Comparison of ENCODE assay signal across 9 mouse cellular contexts in genomic region chr7:27384731-27385130, GRCm38 (mm10). TPM values are rescaled to one million over a fixed set of nuclear protein-coding genes. Genes with fewer than 3 reads are reported as not detected.
A peak's percentile ranks its signal among the peaks of the same experiment; 100 is the strongest.
DNase-seq lines count a peak whose midpoint lies in the region; ATAC-seq lines count a peak whose summit lies in the region.
"Had no signal": no experiment of that assay in that cellular context is flagged by ENCODE, and none has a peak within 500 bp of the region (broad histone marks: within the 10 kb centered on the region; RNA-seq: fewer than 3 reads in every experiment).

No protein-coding gene starts in this region.

- WGBS in forebrain, embryonic 11.5 days: 43% methylated on average over 4 of the region's 4 CpGs
- WGBS in forebrain, embryonic 10.5 days: 33% methylated on average over 4 of the region's 4 CpGs
- 26% methylated on average over 4 of the region's 4 CpGs for WGBS in forebrain, embryonic 14.5 days

- H3K36me3 ChIP-seq in forebrain, embryonic 11.5 days (ENCODE audit: control insufficient read depth, insufficient read depth, low read length): no peaks in the 10 kb centered on the region
- H3K36me3 ChIP-seq in forebrain, embryonic 10.5 days (replicated peaks): no peaks in the 10 kb centered on the region
- no peaks in the 10 kb centered on the region for H3K36me3 ChIP-seq in forebrain, embryonic 14.5 days (ENCODE audit: control insufficient read depth, insufficient read depth, low read length)
- H3K36me3 ChIP-seq: limb, embryonic 15.5 days had no signal

- ATAC-seq in forebrain, embryonic 11.5 days (replicated peaks; ENCODE audit: low FRiP score): no peak; the same call in 1 of the 2 replicates
- peak; percentile 63; the same call in 1 of the 2 replicates for ATAC-seq in forebrain, embryonic 14.5 days
- peak; percentile 35; the same call in 1 of the 2 replicates for ATAC-seq in monocyte, adult 5-6 weeks (replicated peaks; ENCODE audit: insufficient number of reproducible peaks, low FRiP score, low TSS enrichment, poor library complexity, severe bottlenecking)

- H3K4me3 ChIP-seq in forebrain, embryonic 11.5 days (ENCODE audit: low read depth, low read length): no peak overlapping the region
- no peak overlapping the region for H3K4me3 ChIP-seq in forebrain, embryonic 10.5 days
- H3K4me3 ChIP-seq in forebrain, embryonic 14.5 days (ENCODE audit: low read depth, low read length): no peak overlapping the region
- H3K4me3 ChIP-seq: limb, embryonic 15.5 days had no signal

- no peaks in the 10 kb centered on the region for H3K4me1 ChIP-seq in forebrain, embryonic 11.5 days (replicated peaks; ENCODE audit: control insufficient read depth, insufficient read depth, low read length)
- H3K4me1 ChIP-seq in forebrain, embryonic 10.5 days: peaks cover 5% of the 10 kb centered on the region; the same call in 1 of the 2 replicates
- H3K4me1 ChIP-seq in forebrain, embryonic 14.5 days (ENCODE audit: control insufficient read depth, insufficient read depth, low read length): no peaks in the 10 kb centered on the region

- peak; percentile 80 for DNase-seq in forebrain, embryonic 11.5 days (ENCODE audit: low spot score)
- DNase-seq in forebrain, embryonic 10.5 days (ENCODE audit: extremely low spot score, low spot score): no peak
- peak; percentile 73 for DNase-seq in urinary bladder, postnatal 14 days (ENCODE audit: low spot score)
- DNase-seq in urinary bladder, postnatal 10 days (ENCODE audit: low spot score): no peak
- DNase-seq in forebrain, embryonic 14.5 days (ENCODE audit: low spot score): peak; percentile 70
- DNase-seq in layer of hippocampus, postnatal 10 days (ENCODE audit: low spot score in 2 of 2): peak; percentile 62 to 71
- peak; percentile 79 for DNase-seq in urinary bladder, postnatal 25 days (ENCODE audit: low spot score)

- H3K9me3 ChIP-seq in forebrain, embryonic 11.5 days (ENCODE audit: control insufficient read depth, low read length): no peaks in the 10 kb centered on the region
- no peaks in the 10 kb centered on the region for H3K9me3 ChIP-seq in forebrain, embryonic 10.5 days
- H3K9me3 ChIP-seq in forebrain, embryonic 14.5 days (replicated peaks; ENCODE audit: control insufficient read depth, low read length): no peaks in the 10 kb centered on the region
- H3K9me3 ChIP-seq: limb, embryonic 15.5 days had no signal

- H3K27me3 ChIP-seq in forebrain, embryonic 11.5 days (ENCODE audit: control insufficient read depth, insufficient read depth, low read length): no peaks in the 10 kb centered on the region
- H3K27me3 ChIP-seq in forebrain, embryonic 10.5 days (ENCODE audit: poor library complexity, severe bottlenecking): 0 out of 2 replicates have a peak, but pooled peaks cover 4% of the 10 kb centered on the region
- H3K27me3 ChIP-seq in forebrain, embryonic 14.5 days (replicated peaks; ENCODE audit: control insufficient read depth, insufficient read depth, low read length): no peaks in the 10 kb centered on the region

- H3K9ac ChIP-seq in forebrain, embryonic 11.5 days (ENCODE audit: low read length): no peak overlapping the region
- no peak overlapping the region for H3K9ac ChIP-seq in forebrain, embryonic 14.5 days (ENCODE audit: low read length)
- H3K9ac ChIP-seq: limb, embryonic 15.5 days had no signal

- H3K27ac ChIP-seq in forebrain, embryonic 11.5 days (ENCODE audit: low read depth, low read length): no peak overlapping the region
- H3K27ac ChIP-seq in forebrain, embryonic 10.5 days: no peak overlapping the region
- no peak overlapping the region for H3K27ac ChIP-seq in forebrain, embryonic 14.5 days (ENCODE audit: low read depth, low read length)
- H3K27ac ChIP-seq: limb, embryonic 15.5 days had no signal

- no peak overlapping the region for H3K4me2 ChIP-seq in forebrain, embryonic 11.5 days (ENCODE audit: low read depth, low read length, severe bottlenecking)
- no peak overlapping the region for H3K4me2 ChIP-seq in forebrain, embryonic 14.5 days (ENCODE audit: low read length)
- H3K4me2 ChIP-seq: limb, embryonic 15.5 days had no signal

RNA-seq across cellular contexts. Expression of gene Gm20479, which starts 27.5 kb away (rescaled TPM):
- polyA plus RNA-seq in forebrain, embryonic 11.5 days (2014; fragmentation: Nextera tagmentation; extraction: Ambion mirVana): not detected in 2 replicates
- 1.4 TPM in 1 of 2 replicates, not detected in the other for polyA plus RNA-seq in forebrain, embryonic 10.5 days (2016; fragmentation: Nextera tagmentation; extraction: Ambion mirVana)
- polyA plus RNA-seq in forebrain, embryonic 14.5 days (2014; fragmentation: Nextera tagmentation; extraction: Ambion mirVana): 0.38 TPM in 1 of 2 replicates, not detected in the other
- not detected for total RNA-seq in layer of hippocampus, postnatal 10 days (2021)
- total RNA-seq in monocyte, adult 5-6 weeks (2017): not detected in 3 replicates

RNA-seq across cellular contexts. Expression of gene Shkbp1, which starts 28.9 kb away (rescaled TPM):
- polyA plus RNA-seq in forebrain, embryonic 11.5 days (2014; fragmentation: Nextera tagmentation; extraction: Ambion mirVana): 64.3 and 67.6 TPM in 2 replicates
- 62.4 and 67.7 TPM in 2 replicates for polyA plus RNA-seq in forebrain, embryonic 10.5 days (2016; fragmentation: Nextera tagmentation; extraction: Ambion mirVana)
- polyA plus RNA-seq in forebrain, embryonic 14.5 days (2014; fragmentation: Nextera tagmentation; extraction: Ambion mirVana): 52.4 and 66.4 TPM in 2 replicates
- total RNA-seq in layer of hippocampus, postnatal 10 days (2021): 10 to 100 TPM; 24.9 to 29.9 TPM
- 33.3 to 47.0 TPM (median 39.9 TPM) in 3 replicates for total RNA-seq in monocyte, adult 5-6 weeks (2017)

RNA-seq across cellular contexts. Expression of gene Ltbp4, which starts 47.2 kb away (rescaled TPM):
- polyA plus RNA-seq in forebrain, embryonic 11.5 days (2014; fragmentation: Nextera tagmentation; extraction: Ambion mirVana): 11.9 and 13.0 TPM in 2 replicates
- polyA plus RNA-seq in forebrain, embryonic 10.5 days (2016; fragmentation: Nextera tagmentation; extraction: Ambion mirVana): 8.5 and 11.1 TPM in 2 replicates
- 8.0 and 11.0 TPM in 2 replicates for polyA plus RNA-seq in forebrain, embryonic 14.5 days (2014; fragmentation: Nextera tagmentation; extraction: Ambion mirVana)
- 10 to 100 TPM; 49.9 to 59.2 TPM for total RNA-seq in layer of hippocampus, postnatal 10 days (2021)
- total RNA-seq in monocyte, adult 5-6 weeks (2017): 0.68 TPM in 1 of 3 replicates, not detected in the others

Comparison
In these comparisons a context has a peak if more than half of its experiments do, and no peak if none do; other contexts are left out.
1. DNase-seq: peak in forebrain, embryonic 11.5 days (single experiment), urinary bladder, postnatal 14 days (single experiment), forebrain, embryonic 14.5 days (single experiment), layer of hippocampus, postnatal 10 days (2 of 2) and urinary bladder, postnatal 25 days (single experiment); none in forebrain, embryonic 10.5 days (single experiment) and urinary bladder, postnatal 10 days (single experiment).